ENCODE assay signal across 8 mouse cellular contexts in genomic region chr17:24669545-24670245, GRCm38 (mm10). TPM values are rescaled to one million over a fixed set of nuclear protein-coding genes. Genes with fewer than 3 reads are reported as not detected.
DNase-seq lines count a peak whose midpoint lies in the region; ATAC-seq and TF ChIP-seq lines count a peak whose summit lies in the region.

Zfp598 (plus strand) TSS chr17:24669687.

- H3K27ac ChIP-seq in hindbrain, embryonic 14.5 days = peak within 1 kb of the TSS; percentile 88

- H3K27me3 ChIP-seq in Patski = no peaks in the 10 kb centered on the region
- H3K27me3 ChIP-seq in hindbrain, embryonic 14.5 days (ENCODE audit: control insufficient read depth, insufficient read depth, low read length) = no peaks in the 10 kb centered on the region

- no peak for TF ChIP-seq CTCF in Patski (IDR thresholded peaks at IDR 0.05)

- peak; percentile 85 for ATAC-seq in Patski
- peak; percentile 98 for ATAC-seq in hindbrain, embryonic 14.5 days (ENCODE audit: low FRiP score)

- POLR2A ChIA-PET in Patski (lab: Charles Lee) = interaction anchor here (0.7 to 2.0 kb wide), 9 partner anchors 12 to 197 kb away, joined by 3 to 7 read pairs (median 4); partner anchors contain the start of genes Nthl1, Syngr3, Tbl3 and Tsc2

- CTCF ChIA-PET in Patski (lab: Charles Lee) = interaction anchor here (0.9 to 1.7 kb wide), 9 partner anchors 8 to 197 kb away, joined by 3 to 5 read pairs (median 3); partner anchors contain the start of genes Nthl1, Traf7 and Tsc2

- H3K9me3 ChIP-seq in hindbrain, embryonic 14.5 days (ENCODE audit: control insufficient read depth, low read length) = no peaks in the 10 kb centered on the region

- in situ Hi-C loops in Patski (cut with MboI; ENCODE audit: low pct_unique_long_range_greater_than_20kb) = no loop called here

- peak; percentile 51 for DNase-seq in Patski (ENCODE audit: low read depth, low spot score)
- DNase-seq in cerebellum, postnatal 14 days = peak; percentile 95 to 97
- peak; percentile 78 to 91 for DNase-seq in frontal cortex, postnatal 25 days (ENCODE audit: low spot score in 2 of 2)
- peak; percentile 98 for DNase-seq in hindbrain, embryonic 14.5 days (ENCODE audit: low spot score)
- DNase-seq in layer of hippocampus, postnatal 36 days = peak; percentile 93 to 94
- DNase-seq in lung, postnatal 36 days = peak; percentile 97
- DNase-seq in retina, postnatal 1 day = peak; percentile 95
- peak; percentile 91 for DNase-seq in urinary bladder, adult 18-20 months (ENCODE audit: low spot score in 2 of 2)

- H3K36me3 ChIP-seq in hindbrain, embryonic 14.5 days (replicated peaks; ENCODE audit: control insufficient read depth, insufficient read depth) = no peaks in the 10 kb centered on the region

- H3K4me3 ChIP-seq in hindbrain, embryonic 14.5 days (replicated peaks; ENCODE audit: low read length) = peak within 1 kb of the TSS; percentile 99

- peaks cover 30% of the 10 kb centered on the region for H3K4me1 ChIP-seq in hindbrain, embryonic 14.5 days (replicated peaks; ENCODE audit: control insufficient read depth, insufficient read depth, low read length)

- peak within 1 kb of the TSS; percentile 99 for H3K9ac ChIP-seq in hindbrain, embryonic 14.5 days

- peak within 1 kb of the TSS; percentile 82 for H3K4me2 ChIP-seq in hindbrain, embryonic 14.5 days (replicated peaks)

- WGBS in hindbrain, embryonic 14.5 days = under 1% methylated on average over 71 of the region's 80 CpGs

RNA-seq across cellular contexts. Expression of gene Zfp598, which starts in this region (rescaled TPM):
- 48.0 TPM for polyA plus RNA-seq in Patski (2021)
- 22.8 and 25.6 TPM in 2 replicates for polyA plus RNA-seq in hindbrain, embryonic 14.5 days (2014; fragmentation: Nextera tagmentation; extraction: Ambion mirVana)
- 10 to 100 TPM; 38.2 to 43.5 TPM for total RNA-seq in layer of hippocampus, postnatal 36 days (2021)

Comparison
In these comparisons a context has a peak if more than half of its experiments do, and no peak if none do; other contexts are left out.
1. Peak in every context shown above with its lines: DNase-seq, ATAC-seq, H3K4me3 ChIP-seq and H3K27ac ChIP-seq.